Mouse (Mus musculus) brain, embryonic 14.5 days (tissue): Measurements from ENCODE around the gene Tulp1. TPM values are rescaled to one million over a fixed set of nuclear protein-coding genes. Genes with fewer than 3 reads are reported as not detected.

Experiments used
- DNase-seq: peaks from one replicate; pipeline ENCODE4 v3.0.0-alpha.2; 2011; ENCODE audit warnings: low read depth
- CTCF ChIP-seq: fragments of 200-500 bp; IDR thresholded peaks from 2 replicates; pipeline ENCODE4 v1.5.1; 2012; ENCODE audit warnings: inconsistent platforms, mild to moderate bottlenecking, moderate library complexity, borderline replicate concordance; ENCODE audit not compliant: insufficient read depth, insufficient read length; ENCODE audit errors: extremely low read depth
- POLR2A ChIP-seq: fragments of 200-500 bp; IDR thresholded peaks from 2 replicates; pipeline ENCODE4 v1.6.1; 2012; ENCODE audit warnings: mild to moderate bottlenecking, inconsistent platforms, borderline replicate concordance; ENCODE audit not compliant: poor library complexity, insufficient read depth, insufficient read length, severe bottlenecking; ENCODE audit errors: extremely low read depth
- polyA plus RNA-seq: library from polyadenylated mRNA; depleted of rRNA; stranded (reverse); fragments of >200 nt; gene quantifications from 2 replicates; pipeline ENCODE4 v1.2.3, GENCODE M21; 2012

The Tulp1 gene
- polyA plus RNA-seq, 1 experiment: 1.9 TPM

GRCm38 (mm10) chr17:28386150-28386905 lies 21.3 kb upstream of the Tulp1 start:
- TF ChIP-seq POLR2A (no peak), CTCF (peak; percentile 95)
- peak; percentile 90 for DNase-seq

DNA sequence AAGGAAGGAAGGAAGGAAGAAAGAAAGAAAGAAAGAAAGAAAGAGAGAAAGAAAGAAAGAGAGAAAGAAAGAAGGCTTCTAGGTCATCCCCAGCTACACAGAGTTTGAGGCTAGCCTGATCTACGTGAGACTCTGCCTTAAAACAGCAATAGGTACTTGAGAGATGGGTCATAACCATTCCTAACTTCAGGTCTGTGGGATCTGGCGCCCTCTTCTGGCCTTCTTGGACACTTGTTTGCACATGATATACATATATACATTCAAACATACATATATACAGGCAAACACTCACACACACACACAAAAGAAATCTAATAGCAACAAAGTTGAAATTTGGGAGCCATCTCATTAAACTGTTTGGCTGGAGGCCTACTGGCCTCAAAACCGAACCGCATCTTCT lies 19.3 kb upstream of the Tulp1 start:
- DNase-seq: peak; percentile 25
- TF ChIP-seq CTCF (peak; percentile 21; the same call in 1 of the 2 replicates), POLR2A (no peak)

GRCm38 (mm10) chr17:28380255-28380654 lies 15.2 kb upstream of the Tulp1 start:
- no peak for DNase-seq
- TF ChIP-seq CTCF: no peak
- no peak for TF ChIP-seq POLR2A

GRCm38 (mm10) chr17:28375592-28376061 lies 10.6 kb upstream of the Tulp1 start:
- DNase-seq: no peak
- TF ChIP-seq POLR2A: no peak
- TF ChIP-seq CTCF: no peak

DNA sequence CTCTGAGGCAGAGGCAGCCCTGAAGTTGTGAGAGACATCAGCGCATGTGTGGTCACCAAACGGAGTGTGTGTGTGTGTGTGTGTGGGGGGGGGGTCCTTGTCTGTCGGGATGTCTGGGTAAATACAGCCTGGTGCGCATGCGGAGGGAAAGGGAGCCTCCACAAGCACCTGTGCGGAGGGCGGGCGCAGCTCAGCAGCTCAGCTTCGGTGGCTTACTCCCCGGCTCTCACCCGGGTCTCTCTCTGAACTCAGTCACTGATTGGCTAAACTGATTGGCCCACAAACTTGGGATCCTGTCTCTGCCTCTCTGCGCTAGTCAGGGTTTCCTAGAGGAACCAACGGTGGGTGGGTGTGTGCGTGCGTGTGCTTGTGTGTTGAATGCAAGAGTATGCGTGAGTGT lies 9.5 kb upstream of the Tulp1 start:
- peak; percentile 15 for DNase-seq
- no peak for TF ChIP-seq CTCF
- no peak for TF ChIP-seq POLR2A

GRCm38 (mm10) chr17:28373821-28374220 lies 8.8 kb upstream of the Tulp1 start:
- TF ChIP-seq CTCF (peak; percentile 84), POLR2A (no peak)
- DNase-seq: peak; percentile 38

DNA sequence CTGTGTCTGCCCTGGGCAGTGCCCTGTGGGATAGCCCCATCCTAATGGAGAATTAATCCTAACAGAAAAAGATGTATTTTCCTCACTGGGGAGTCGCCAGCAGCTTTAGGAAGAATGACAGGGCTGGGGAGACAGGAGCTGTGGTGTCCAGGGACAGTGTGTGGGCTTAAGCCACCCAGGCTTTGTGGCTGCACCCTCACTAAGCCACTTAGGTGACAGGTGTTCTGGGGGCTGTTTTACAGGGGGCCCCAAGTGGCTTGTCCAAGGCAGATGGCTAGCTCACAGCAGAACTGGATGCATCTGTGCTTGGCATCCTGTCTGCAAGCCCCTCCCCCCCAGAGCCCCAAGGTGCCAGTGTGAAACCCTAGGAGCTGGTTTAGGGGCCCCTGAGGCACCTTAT lies 6.9 kb upstream of the Tulp1 start:
- no peak for TF ChIP-seq CTCF
- TF ChIP-seq POLR2A: no peak
- DNase-seq: no peak

- DNase-seq: no peak
- TF ChIP-seq CTCF (no peak), POLR2A (no peak)
Observed at GRCm38 (mm10) chr17:28371286-28371685, 6.3 kb upstream of the Tulp1 start.

DNA sequence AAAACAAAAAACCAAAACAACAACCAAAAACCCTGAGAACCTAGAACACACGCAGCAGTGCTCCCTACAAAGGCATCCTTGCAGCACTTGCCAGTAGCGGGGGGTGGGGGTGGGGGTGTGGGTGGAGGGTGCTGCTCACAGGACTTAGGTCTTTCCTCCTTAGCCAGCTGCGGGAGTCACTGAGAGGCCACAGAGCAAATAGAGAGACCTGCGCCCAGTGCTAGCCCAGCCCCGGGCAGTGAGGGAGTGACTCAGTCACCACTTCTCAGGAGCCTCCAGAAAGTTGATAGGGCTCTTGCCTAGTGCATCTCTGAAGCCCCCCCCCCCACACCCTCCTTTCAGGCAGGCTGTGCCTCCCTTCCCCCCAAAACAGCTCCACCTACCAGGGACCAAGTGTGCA lies 4.0 kb upstream of the Tulp1 start:
- DNase-seq: no peak
- TF ChIP-seq CTCF: no peak
- no peak for TF ChIP-seq POLR2A

DNA sequence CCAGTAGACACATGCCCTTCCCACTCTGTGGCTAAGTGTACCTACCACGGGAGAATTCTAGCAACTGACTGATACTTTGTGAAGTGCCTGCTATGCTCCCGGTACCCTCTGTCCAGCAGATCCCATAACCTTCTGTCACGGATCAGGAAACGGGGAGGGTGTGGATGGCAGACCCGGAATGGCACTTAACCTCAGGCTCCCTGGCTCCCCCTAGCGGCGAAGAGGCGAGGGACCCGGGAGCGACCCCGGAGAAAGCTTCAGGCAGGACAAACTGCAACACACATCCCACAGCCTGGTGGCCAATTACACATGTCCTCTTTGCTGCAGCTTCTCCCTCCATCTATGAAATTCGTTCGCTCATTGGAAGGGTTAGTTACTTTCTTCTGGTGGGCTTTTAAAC lies 3.4 kb upstream of the Tulp1 start:
- TF ChIP-seq POLR2A: no peak
- TF ChIP-seq CTCF: peak; percentile 83
- DNase-seq: peak; percentile 66

- DNase-seq: no peak
- no peak for TF ChIP-seq POLR2A
Observed at GRCm38 (mm10) chr17:28363507-28363906, 1.5 kb downstream of the Tulp1 start.

GRCm38 (mm10) chr17:28362653-28363292 lies 2.2 kb downstream of the Tulp1 start:
- TF ChIP-seq POLR2A: no peak
- TF ChIP-seq CTCF: no peak
- DNase-seq: peak; percentile 25
